Mouse (Mus musculus) lung, postnatal 36 days (tissue): ENCODE measurements around the gene Chst8.
A peak's percentile ranks its signal among the peaks of the same experiment; 100 is the strongest.

Experiments
- DNase-seq: peaks from one replicate; pipeline ENCODE4 v3.0.0; 2022; ENCODE audit warnings: mixed read lengths

Chst8 gene

GRCm38 (mm10) chr7:34799404-34799771 lies 13.1 kb downstream of the Chst8 start:
- no peak for DNase-seq

DNA sequence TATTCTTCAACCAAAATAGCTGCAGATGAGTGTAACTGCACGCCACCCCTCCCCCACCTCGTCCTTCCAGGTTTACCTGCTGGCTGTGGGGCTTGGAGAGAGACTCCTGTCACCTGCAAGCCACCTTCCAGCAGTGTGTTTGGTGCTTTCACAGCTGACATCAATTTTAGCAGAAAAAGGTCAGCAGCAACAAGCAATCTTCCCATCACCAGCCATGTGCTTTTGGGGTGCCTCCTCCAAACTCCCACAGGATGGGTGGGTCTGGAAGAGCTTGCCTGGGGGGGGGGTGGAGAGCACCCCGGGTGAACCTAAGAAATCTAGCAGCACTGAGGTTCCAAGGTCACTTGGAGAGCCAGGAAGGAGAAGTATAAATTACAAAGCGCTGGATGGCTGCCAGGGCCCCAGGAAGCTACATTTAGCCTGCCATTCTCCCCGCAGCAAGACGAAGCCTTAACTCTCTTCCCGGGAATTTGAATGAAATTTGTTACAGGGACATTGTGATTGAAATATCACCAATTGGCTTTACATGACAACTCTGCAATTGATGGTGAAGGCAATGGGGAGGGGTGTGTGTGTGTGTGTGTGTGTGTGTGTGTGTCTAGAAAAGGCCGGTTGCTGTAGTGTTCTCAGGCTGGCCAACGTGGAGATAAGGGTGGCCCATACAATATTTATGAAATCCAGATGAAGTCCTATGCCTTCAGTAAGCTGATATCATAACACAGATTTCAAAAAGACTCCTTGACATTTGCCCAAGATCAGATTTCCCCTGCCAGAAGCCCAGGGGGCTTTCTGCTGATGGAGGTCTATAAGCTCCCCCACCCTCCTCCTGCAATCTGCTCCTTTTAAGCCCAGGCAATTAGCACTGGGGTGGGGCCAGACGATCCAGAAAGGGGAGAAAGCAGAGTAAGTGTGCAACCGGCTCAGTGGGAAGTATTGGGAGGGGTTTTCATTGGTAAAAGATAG lies 13.8 kb downstream of the Chst8 start:
- DNase-seq: no peak

GRCm38 (mm10) chr7:34798039-34798438 lies 14.5 kb downstream of the Chst8 start:
- no peak for DNase-seq

DNA sequence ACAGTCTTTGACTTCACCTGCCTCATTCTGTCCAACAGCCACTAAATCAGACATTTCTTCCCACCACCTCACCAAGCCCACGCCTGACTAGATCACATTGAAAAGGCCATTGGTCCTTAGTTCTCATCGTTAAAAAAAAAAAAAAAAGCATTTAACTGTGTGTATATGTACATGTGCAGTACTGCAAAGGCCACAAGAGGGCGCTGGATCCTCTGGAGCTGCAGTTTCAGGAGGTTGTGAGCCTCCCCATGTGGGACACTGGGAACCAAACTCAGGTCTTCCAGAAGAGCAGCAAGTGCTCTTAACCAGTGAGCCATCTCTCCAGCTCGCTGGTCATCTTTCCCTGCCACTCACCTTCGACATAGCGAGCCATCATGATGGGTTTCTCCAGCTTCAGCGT lies 22.1 kb downstream of the Chst8 start:
- no peak for DNase-seq

GRCm38 (mm10) chr7:34787171-34787570 lies 25.3 kb downstream of the Chst8 start:
- no peak for DNase-seq

DNA sequence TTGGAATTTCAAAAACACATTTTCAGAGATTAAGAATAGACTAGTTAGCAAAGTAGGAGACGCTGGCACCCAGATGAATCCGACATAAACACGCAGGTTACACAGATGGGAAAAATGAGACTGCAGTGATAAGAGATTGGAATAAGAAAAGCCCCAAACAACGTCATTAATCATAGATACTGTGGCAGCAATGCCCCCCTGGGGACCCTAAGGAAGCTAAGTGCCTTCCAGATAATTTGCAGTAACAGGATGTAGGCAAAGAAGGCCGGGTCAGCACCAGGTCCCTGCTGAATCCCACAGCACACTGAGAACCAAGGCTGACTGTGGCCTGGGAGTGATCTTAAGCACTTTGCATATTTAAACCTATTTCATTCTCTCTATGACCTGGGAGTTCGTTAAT lies 27.5 kb downstream of the Chst8 start:
- no peak for DNase-seq

DNA sequence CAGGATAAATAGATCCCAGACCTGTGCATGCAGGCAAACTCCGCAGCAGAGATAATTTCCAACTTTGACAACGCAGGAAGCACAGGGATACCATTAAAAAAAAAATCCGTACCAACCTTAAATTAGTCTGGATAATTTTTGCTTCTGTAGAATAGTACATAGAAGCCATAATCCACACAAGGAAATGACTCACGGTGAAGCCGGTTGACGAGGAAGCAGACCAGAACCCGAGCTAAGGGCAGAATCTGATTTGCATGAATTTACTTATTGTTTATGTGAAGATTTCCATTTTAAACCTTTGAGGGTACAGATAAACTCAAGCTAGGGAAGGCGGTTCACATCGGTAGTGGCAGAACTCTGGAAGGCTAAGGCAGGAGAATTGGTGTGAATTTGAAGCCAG lies 28.0 kb downstream of the Chst8 start:
- no peak for DNase-seq

DNA sequence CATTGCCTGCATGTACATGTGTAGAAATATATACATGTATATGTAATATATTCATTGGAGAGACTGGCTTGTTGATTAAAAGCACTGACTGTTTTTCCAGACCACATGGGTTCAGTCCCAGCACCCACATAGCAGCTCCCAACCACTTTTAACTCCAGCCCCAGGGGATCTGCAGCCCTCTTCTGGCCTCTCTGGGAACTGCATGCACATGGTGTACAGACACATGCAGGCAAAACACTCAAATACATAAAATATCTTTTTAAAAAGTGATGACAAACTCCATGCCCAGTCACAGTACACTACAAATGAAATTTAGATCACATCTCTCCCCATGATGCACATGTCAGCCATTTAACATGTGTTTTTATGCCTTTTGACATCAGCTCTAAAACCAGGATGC lies 30.5 kb downstream of the Chst8 start:
- DNase-seq: no peak

DNA sequence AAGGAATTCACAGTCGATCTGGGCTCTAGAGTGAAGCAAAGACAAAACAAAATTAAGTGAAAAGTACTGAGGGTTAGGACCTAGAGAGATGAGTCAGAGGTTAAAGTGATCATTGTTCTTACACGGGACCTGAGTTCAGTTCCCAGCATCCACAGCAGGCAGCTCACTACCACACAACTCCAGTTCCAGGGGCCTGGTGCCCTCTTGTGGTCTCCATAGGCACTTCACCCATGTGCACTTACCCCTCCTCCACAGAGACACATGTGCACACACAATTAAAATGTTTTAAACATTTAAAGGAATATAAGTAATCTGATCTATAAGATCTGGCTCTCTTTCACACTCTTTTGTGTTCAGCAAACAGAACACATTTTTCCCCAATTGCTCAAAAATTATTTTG lies 31.3 kb downstream of the Chst8 start:
- no peak for DNase-seq

- DNase-seq: no peak
Measured at GRCm38 (mm10) chr7:34778426-34778825, 34.1 kb downstream of the Chst8 start.

DNA sequence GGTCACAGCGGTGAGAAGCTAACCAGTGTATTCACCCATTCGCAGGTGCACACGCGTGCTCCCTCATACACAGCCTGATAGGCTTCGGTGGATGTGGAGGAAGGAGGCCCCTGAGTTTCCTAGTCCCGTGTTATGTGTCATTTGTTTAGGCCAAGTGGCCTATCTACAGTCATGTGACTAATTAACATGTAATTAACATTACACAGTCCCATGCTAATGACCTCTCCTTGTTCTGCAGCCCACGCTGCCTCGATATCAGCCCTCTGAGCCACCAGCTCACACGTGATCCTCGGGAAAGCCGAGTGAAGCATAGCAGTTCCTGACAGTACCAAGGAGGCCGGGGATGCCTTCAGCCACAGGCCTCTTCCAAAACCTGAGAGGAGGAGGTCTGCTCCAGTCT lies 36.9 kb downstream of the Chst8 start:
- no peak for DNase-seq

DNA sequence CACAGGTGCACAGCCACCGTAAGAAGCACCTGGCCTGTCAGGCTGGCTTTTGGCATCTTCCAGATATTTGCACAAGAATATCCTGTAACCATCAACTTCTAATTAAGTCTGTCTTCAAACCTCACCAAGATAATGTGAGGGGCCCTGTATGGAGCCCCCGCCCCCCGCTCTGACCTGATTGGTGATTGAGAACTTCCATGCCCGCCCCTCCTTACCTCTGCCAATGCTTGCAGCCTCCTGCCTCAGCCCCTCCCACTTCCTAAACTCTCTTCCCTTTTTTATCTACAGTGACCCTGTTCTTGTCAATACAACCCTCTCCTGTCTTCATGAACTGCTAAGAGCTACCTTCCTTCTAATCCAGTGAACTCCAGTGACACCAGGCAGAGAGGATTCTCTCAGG lies 37.6 kb downstream of the Chst8 start:
- no peak for DNase-seq

DNA sequence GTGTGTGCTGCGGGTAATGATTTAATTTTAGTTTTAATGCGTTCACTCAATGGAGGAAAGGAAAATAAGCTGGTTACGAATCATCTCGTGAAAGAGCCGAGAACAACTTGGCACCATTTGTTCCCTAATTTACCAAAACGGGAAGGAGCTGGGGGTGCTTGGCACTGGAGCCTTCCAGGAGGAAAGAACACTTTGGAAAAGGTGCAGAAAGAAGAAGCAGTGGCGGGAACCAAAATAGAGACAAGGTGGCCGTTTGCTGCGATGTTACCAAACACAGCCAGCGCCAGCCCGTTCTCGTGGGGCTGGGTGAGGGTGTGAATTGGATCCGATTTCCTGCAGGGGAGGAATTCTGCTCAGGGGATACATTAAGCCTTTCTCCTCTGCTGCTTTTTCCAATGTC lies 38.5 kb downstream of the Chst8 start:
- no peak for DNase-seq

DNA sequence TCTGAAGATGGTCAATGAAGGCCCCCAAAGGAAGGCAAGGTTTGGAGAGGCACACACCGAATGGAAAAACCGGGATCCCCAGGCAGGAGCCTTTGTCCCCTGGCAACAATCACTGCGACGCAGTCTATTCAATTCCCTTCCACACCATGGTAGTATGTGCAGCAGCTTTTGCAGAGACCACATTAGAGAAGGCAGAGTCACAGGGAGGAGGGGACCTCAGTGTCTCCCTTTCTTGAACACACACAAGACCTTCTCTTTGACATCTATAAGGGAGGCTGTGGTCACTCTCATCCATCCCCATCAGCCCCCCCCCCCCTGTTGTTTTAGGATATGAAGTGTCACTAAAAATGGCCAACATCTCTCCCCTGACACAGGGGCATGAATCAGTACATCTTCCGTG lies 39.2 kb downstream of the Chst8 start:
- DNase-seq: no peak

GRCm38 (mm10) chr7:34769531-34769930 lies 43.0 kb downstream of the Chst8 start:
- no peak for DNase-seq

DNA sequence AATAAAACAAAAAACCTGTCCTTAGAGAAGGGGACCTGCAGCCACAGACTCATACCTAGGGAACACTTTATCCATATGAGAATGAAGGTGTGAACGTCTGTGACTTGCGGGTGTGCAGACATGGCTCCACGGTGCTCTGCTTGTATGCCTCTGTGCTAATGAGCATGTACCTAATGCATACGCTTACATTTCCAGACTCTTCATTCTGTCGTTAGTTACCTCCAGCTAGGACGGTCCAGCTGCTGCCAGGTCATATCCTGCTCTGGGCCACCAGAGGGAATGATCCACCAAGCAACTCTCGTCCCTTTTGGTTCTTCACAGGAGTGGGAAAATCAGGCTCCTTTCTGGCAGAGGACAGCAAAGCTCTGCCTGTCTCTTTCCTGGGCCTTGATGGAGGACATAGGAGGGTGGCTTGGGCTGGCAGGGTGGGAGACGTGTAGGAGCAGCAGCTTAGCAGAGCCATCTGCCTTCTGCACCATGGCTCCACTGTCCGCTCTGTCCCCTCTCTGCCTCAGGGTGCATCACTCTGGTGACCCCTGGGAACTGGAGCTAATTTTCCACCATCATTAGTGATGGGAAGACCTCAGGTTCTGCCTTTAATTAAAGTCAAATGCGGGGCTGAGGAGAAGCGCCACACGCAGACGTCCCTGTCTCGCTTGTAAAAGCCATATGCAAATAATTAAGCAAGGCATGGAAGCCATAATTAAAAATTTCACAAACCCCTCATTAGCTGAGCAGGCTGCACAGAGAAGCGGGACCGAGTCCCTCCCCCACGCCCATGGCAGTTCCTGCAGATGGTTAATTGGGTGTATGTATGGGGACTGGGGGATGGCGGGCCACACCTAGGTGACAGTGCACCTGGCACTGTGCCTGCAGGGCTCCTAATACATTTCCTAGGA lies 48.0 kb downstream of the Chst8 start:
- no peak for DNase-seq

DNA sequence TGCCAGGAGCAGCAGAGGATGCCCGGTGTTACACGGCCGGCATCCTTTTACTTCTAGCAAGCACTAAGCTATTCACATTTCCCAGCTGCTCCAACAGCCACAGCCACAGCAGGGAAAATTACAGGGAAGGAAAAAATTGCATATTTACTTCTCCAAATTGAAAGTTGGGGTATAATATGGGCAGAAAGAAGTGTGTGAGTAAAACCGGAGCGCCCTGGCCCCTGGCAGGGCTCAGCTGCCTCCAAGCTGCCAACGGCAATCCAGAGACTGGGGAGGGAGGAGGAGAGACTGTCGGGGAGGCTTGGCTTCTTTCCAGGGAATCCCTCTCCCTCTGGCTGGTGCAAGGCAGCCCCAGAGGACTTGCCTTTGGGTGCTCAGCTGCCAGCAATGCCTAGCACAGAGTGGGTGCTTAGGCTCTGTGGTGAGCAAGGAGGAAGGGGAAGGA lies 53.1 kb downstream of the Chst8 start:
- DNase-seq: no peak

- no peak for DNase-seq
Measured at GRCm38 (mm10) chr7:34758721-34759120, 53.8 kb downstream of the Chst8 start.

DNA sequence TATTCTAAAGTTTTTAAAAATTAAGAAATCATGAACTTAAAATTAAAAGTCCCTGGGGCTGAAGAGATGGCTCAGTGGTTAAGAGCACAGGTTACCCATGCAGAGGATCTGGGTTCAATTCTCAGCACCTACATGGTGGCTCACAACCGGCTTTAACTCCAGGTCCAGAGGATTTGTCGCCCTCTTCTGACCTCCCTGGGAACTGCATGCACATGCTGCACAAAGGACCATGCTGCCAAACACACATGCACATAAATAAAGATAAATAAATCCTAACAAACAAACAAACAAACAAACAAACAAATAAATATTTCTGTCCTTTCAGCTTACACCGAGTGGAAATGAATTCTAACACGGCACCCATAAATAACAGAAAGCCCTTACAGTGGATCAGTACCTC lies 55.0 kb downstream of the Chst8 start:
- no peak for DNase-seq

DNA sequence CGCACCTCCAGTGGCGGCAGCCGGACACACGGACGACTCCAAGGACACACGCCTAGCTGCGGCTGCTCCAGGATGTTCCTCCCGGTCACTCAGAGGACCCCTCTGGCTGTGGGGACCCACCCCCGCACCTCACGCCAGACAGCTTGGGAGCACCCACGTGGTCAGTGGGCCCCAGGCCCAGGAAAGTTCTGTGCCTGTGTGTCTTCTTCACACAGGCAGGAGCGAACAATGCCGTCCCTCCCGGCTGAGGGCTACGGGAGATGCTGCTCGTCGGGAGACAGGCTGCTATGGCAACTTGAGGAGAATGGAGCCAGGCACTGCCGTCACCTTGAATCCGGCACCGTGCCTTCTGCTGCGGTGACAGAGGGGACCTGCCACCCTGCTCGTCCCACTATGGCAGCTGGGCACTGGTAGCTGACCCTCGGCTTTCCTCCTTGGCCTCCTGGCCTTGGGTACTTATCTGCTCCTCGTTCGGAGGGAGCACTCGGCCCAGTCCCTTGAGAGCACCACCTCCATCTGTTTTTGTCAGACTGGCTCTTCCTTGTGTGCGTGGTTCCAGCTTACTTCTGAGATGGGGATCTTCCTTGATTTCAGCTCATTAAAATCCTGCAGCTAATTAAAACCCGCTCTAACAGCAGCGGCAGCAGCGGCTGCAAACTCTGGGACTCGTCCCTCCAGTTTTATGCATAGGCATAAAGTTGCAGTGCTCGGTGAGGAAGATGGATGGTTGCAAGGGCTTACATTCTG lies 59.2 kb downstream of the Chst8 start:
- no peak for DNase-seq

DNA sequence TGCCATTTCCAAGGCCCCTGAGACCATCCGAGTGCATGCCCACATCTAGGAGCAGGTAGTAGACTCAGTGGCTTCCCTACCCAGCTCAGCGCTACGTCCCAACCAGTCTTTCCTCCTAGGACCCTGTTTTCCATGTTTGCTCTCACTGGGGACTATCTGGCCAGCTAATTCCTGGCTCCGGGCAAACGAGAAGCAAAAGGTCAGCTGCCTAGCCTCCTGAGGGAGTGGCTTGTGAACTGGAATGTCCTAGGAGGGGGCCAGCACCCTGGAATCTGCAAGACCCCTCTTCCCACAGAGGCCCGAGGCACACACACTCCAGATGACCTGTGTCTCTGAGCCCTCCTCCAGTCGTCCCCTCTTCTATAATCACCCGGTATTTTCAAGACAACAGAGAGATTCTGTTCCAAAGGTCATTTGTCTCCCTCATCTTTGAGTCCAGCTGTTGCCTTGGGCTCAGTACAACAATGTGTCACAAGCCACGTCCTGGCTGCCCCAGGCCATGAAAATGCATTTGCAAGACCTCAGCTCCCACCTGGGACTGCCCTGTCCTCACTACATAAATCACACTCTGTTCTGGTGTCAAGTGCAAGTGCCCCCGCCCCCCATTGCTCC lies 60.3 kb downstream of the Chst8 start:
- peak; percentile 77 for DNase-seq

GRCm38 (mm10) chr7:34750350-34750749 lies 62.2 kb downstream of the Chst8 start:
- DNase-seq: no peak

GRCm38 (mm10) chr7:34749753-34750152 lies 62.8 kb downstream of the Chst8 start:
- DNase-seq: peak; percentile 31
